Mouse (Mus musculus): ENCODE measurements around the gene Gm47289. TPM values are rescaled to one million over a fixed set of nuclear protein-coding genes. Genes with fewer than 3 reads are reported as not detected.

Gene Gm47289
- total RNA-seq, 1 experiment, result not detected

DNA sequence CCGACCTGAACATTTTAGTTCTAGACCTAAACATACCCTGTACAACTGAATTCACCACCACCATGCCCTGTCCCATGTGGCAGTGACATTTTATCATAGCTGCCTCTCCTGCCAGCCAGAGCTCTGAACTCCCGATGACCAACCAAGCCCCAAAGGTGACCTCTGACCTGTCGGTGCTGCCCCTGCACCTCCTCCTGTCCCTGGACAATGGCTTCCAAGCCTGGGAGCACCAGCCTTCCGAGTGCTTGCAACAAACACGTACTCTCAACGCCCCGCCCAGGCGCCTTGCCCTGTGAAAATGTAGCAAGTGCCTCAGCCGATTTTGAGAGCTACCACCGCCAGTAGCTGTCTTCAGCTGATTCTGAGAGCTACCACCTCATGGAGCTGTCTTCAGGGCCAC lies 13.8 kb upstream of the Gm47289 start:
- no peak for DNase-seq (ENCODE audit: low read depth, low spot score)
- Histone ChIP-seq H3K9me3 (ENCODE audit: control insufficient read depth, insufficient read depth, low read depth, low read length) (no peaks in the 10 kb centered on the region), H3K4me1 (ENCODE audit: control insufficient read depth in 2 of 2, insufficient read depth in 2 of 2, low read length in 2 of 2, poor library complexity in 1 of 2) (peaks cover 0 to 2% of the 10 kb centered on the region in 2 experiments; a peak in 1 of 4 replicates), H3K36me3 (ENCODE audit: control insufficient read depth, insufficient read depth, low read length, poor library complexity, severe bottlenecking) (no peaks in the 10 kb centered on the region), H3K9ac (ENCODE audit: insufficient read depth, low read depth, low read length, poor library complexity, severe bottlenecking) (no peak overlapping the region), H3K4me3 (ENCODE audit: insufficient read depth in 1 of 2, low read depth in 1 of 2, low read length in 2 of 2, poor library complexity in 1 of 2, severe bottlenecking in 1 of 2) (no peak overlapping the region), H3K27ac (ENCODE audit: insufficient read depth, low read depth, low read length, poor library complexity, severe bottlenecking) (no peak overlapping the region)
- in situ Hi-C loops (cut with MboI; ENCODE audit: low sequenced_read_pairs in 2 of 2, unreplicated experiment in 2 of 2), result no loop called here
- TF ChIP-seq MAFK (IDR thresholded peaks at IDR 0.05; ENCODE audit: insufficient read depth, low read depth, low read length), result no peak

DNA sequence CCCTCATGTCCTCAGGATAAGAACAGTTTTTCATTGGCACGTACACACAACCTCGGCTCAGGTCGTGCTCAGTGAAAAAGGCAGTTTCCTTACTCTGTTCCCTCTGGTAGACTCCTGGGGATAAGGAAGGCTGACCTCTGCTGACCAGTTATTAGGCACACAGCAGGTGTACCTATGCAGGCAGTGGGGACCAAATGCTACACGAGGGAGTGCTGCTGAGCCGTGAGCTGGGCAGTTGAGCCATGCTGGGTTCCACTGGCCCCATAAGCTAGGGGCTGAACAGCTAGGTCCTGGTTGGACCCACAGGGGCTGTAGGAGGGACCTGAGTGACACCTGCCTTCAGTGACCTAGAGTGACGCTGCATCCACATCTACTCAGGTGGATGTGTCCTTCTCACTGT lies 13.3 kb upstream of the Gm47289 start:
- Histone ChIP-seq H3K9ac (ENCODE audit: insufficient read depth, low read depth, low read length, poor library complexity, severe bottlenecking) (no peak overlapping the region), H3K9me3 (ENCODE audit: control insufficient read depth, insufficient read depth, low read depth, low read length) (no peaks in the 10 kb centered on the region), H3K27ac (ENCODE audit: insufficient read depth, low read depth, low read length, poor library complexity, severe bottlenecking) (no peak overlapping the region), H3K4me1 (ENCODE audit: control insufficient read depth in 2 of 2, insufficient read depth in 2 of 2, low read length in 2 of 2, poor library complexity in 1 of 2) (peaks cover 0 to 4% of the 10 kb centered on the region in 2 experiments; a peak in 1 of 4 replicates), H3K36me3 (ENCODE audit: control insufficient read depth, insufficient read depth, low read length, poor library complexity, severe bottlenecking) (no peaks in the 10 kb centered on the region), H3K4me3 (ENCODE audit: insufficient read depth in 1 of 2, low read depth in 1 of 2, low read length in 2 of 2, poor library complexity in 1 of 2, severe bottlenecking in 1 of 2) (no peak overlapping the region)
- no peak for DNase-seq (ENCODE audit: low read depth, low spot score)
- in situ Hi-C loops (cut with MboI; ENCODE audit: low sequenced_read_pairs in 2 of 2, unreplicated experiment in 2 of 2), result no loop called here
- TF ChIP-seq ZNF384 (IDR thresholded peaks at IDR 0.05; ENCODE audit: low read depth, low read length) (no peak), CHD2 (IDR thresholded peaks at IDR 0.05; ENCODE audit: low read depth, low read length) (no peak), HCFC1 (IDR thresholded peaks at IDR 0.05; ENCODE audit: borderline replicate concordance, insufficient read depth, low read length) (no peak)

DNA sequence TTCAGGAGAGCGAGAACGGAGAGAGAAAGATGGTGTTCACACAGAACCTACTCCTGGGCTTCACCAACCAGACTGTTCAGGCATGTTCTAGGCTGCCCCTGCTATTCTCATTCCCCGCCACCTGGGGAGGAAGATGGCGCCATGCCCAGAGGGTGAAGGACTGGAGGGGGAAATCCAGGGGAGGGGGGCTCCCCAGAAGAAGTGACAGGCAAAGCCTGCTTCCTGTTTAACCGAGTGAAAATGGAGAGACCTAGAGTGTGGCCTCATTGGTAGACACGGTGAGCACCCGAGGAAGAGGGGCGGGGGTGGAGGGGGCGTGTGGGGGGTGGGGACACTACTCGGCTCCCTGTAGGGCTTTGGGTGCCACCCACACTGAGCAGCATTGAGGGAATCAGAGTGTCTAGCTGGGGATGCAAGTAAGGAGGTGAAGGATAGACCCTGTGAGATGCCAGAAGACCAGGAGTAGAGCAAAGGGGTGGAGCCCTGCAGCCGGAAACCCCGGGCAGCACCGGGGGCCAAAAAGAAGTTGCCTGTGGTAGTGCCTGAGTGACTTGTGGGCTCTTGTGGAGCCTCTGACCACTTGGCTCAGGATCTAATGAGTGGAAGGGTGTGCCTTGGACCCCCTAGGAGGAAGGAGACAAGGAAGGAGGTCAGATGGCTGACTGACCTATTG lies 12.7 kb upstream of the Gm47289 start:
- no peak for DNase-seq (ENCODE audit: low read depth, low spot score)
- no peak overlapping the region for H3K27ac ChIP-seq (ENCODE audit: insufficient read depth, low read depth, low read length, poor library complexity, severe bottlenecking)
- H3K4me3 ChIP-seq (ENCODE audit: insufficient read depth in 1 of 2, low read depth in 1 of 2, low read length in 2 of 2, poor library complexity in 1 of 2, severe bottlenecking in 1 of 2), result no peak overlapping the region
- in situ Hi-C loops (cut with MboI; ENCODE audit: low sequenced_read_pairs in 2 of 2, unreplicated experiment in 2 of 2), result no loop called here
- peaks cover 0 to 5% of the 10 kb centered on the region in 2 experiments; a peak in 1 of 4 replicates for H3K4me1 ChIP-seq (ENCODE audit: control insufficient read depth in 2 of 2, insufficient read depth in 2 of 2, low read length in 2 of 2, poor library complexity in 1 of 2)
- no peaks in the 10 kb centered on the region for H3K36me3 ChIP-seq (ENCODE audit: control insufficient read depth, insufficient read depth, low read length, poor library complexity, severe bottlenecking)
- H3K9me3 ChIP-seq (ENCODE audit: control insufficient read depth, insufficient read depth, low read depth, low read length), result no peaks in the 10 kb centered on the region
- no peak overlapping the region for H3K9ac ChIP-seq (ENCODE audit: insufficient read depth, low read depth, low read length, poor library complexity, severe bottlenecking)
- TF ChIP-seq HCFC1 (IDR thresholded peaks at IDR 0.05; ENCODE audit: borderline replicate concordance, insufficient read depth, low read length) (no peak), ZC3H11A (IDR thresholded peaks at IDR 0.05; ENCODE audit: borderline replicate concordance, low read depth, low read length) (no peak), CHD2 (IDR thresholded peaks at IDR 0.05; ENCODE audit: low read depth, low read length) (no peak), ZNF384 (IDR thresholded peaks at IDR 0.05; ENCODE audit: low read depth, low read length) (no peak), MAFK (IDR thresholded peaks at IDR 0.05; ENCODE audit: insufficient read depth, low read depth, low read length) (no peak)

DNA sequence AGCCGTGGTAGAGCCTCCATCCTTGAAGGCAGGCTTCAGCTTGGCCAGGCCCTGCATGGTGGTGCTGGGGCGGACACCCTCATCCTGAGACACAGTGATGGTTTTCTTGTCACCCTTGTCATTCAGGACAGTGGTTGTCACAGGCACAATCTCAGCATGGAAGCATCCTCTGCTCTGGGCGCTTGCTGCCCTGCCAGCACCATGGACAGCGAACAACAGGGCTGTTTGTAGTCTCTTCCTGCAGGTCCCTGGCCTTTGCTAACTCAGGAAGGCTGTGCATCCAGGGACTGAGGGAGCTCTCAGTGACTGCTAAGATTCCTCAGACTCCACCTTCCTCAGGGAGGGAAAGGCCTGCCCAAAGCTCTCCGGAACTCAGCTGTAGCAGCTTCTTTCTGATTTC lies 9.4 kb upstream of the Gm47289 start:
- no peaks in the 10 kb centered on the region for H3K9me3 ChIP-seq (ENCODE audit: control insufficient read depth, insufficient read depth, low read depth, low read length)
- peak; percentile 62 for DNase-seq (ENCODE audit: low read depth, low spot score)
- H3K4me1 ChIP-seq (ENCODE audit: control insufficient read depth in 2 of 2, insufficient read depth in 2 of 2, low read length in 2 of 2, poor library complexity in 1 of 2), result peaks cover 0 to 5% of the 10 kb centered on the region in 2 experiments; a peak in 1 of 4 replicates
- TF ChIP-seq ZNF384 (IDR thresholded peaks at IDR 0.05; ENCODE audit: low read depth, low read length), result no peak
- TF ChIP-seq HCFC1 (IDR thresholded peaks at IDR 0.05; ENCODE audit: borderline replicate concordance, insufficient read depth, low read length), result no peak
- TF ChIP-seq CHD2 (IDR thresholded peaks at IDR 0.05; ENCODE audit: low read depth, low read length), result no peak
- no peak; the same call in 1 of the 2 replicates for TF ChIP-seq ZC3H11A (IDR thresholded peaks at IDR 0.05; ENCODE audit: borderline replicate concordance, low read depth, low read length)
- H3K36me3 ChIP-seq (ENCODE audit: control insufficient read depth, insufficient read depth, low read length, poor library complexity, severe bottlenecking), result no peaks in the 10 kb centered on the region
- no peak overlapping the region for H3K4me3 ChIP-seq (ENCODE audit: insufficient read depth in 1 of 2, low read depth in 1 of 2, low read length in 2 of 2, poor library complexity in 1 of 2, severe bottlenecking in 1 of 2)
- H3K27ac ChIP-seq (ENCODE audit: insufficient read depth, low read depth, low read length, poor library complexity, severe bottlenecking), result no peak overlapping the region
- no peak overlapping the region for H3K9ac ChIP-seq (ENCODE audit: insufficient read depth, low read depth, low read length, poor library complexity, severe bottlenecking)
- in situ Hi-C loops (cut with MboI; ENCODE audit: low sequenced_read_pairs in 2 of 2, unreplicated experiment in 2 of 2), result no loop called here

DNA sequence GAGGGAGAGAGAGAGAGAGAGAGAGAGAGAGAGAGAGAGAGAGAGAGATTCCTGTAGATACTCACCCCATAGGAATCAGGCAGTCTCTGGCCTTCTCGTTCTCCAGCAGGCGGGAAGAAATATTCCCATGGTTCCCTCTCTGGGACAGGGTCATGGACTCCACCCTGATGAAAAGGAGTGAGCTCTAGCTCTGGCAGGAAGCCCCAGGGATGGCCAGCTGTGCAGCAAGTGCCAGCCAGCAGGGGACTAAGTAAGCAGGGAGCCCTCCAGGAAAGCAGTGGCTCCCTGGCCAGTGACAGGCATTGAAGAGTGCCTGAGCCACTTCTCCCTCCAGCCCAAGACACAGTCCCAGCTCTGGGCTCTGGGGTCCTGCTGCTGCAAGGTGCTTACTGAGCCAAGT lies 7.2 kb upstream of the Gm47289 start:
- TF ChIP-seq HCFC1 (IDR thresholded peaks at IDR 0.05; ENCODE audit: borderline replicate concordance, insufficient read depth, low read length) (no peak), MAFK (IDR thresholded peaks at IDR 0.05; ENCODE audit: insufficient read depth, low read depth, low read length) (no peak), ZNF384 (IDR thresholded peaks at IDR 0.05; ENCODE audit: low read depth, low read length) (no peak), CHD2 (IDR thresholded peaks at IDR 0.05; ENCODE audit: low read depth, low read length) (no peak), ZC3H11A (IDR thresholded peaks at IDR 0.05; ENCODE audit: borderline replicate concordance, low read depth, low read length) (no peak)
- Histone ChIP-seq H3K4me1 (ENCODE audit: control insufficient read depth in 2 of 2, insufficient read depth in 2 of 2, low read length in 2 of 2, poor library complexity in 1 of 2) (peaks cover 0 to 3% of the 10 kb centered on the region in 2 experiments; a peak in 1 of 4 replicates), H3K36me3 (ENCODE audit: control insufficient read depth, insufficient read depth, low read length, poor library complexity, severe bottlenecking) (no peaks in the 10 kb centered on the region), H3K27ac (ENCODE audit: insufficient read depth, low read depth, low read length, poor library complexity, severe bottlenecking) (no peak overlapping the region), H3K9me3 (ENCODE audit: control insufficient read depth, insufficient read depth, low read depth, low read length) (no peaks in the 10 kb centered on the region), H3K9ac (ENCODE audit: insufficient read depth, low read depth, low read length, poor library complexity, severe bottlenecking) (no peak overlapping the region), H3K4me3 (ENCODE audit: insufficient read depth in 1 of 2, low read depth in 1 of 2, low read length in 2 of 2, poor library complexity in 1 of 2, severe bottlenecking in 1 of 2) (no peak overlapping the region)
- in situ Hi-C loops (cut with MboI; ENCODE audit: low sequenced_read_pairs in 2 of 2, unreplicated experiment in 2 of 2), result no loop called here
- no peak for DNase-seq (ENCODE audit: low read depth, low spot score)
